Mouse (Mus musculus) layer of hippocampus, postnatal 10 days (tissue): ENCODE measurements at regions not wholly inside any gene's neighbourhood (a gene's known extent, or its start where the extent isn't known, plus 50 kb on each side); places are given as distances from the start of the nearest gene placed in this dataset.

ENCODE experiments used
- DNase-seq, 2 experiments: peaks; one replicate each; pipeline ENCODE4 v3.0.0; 2021; ENCODE audit warnings: low spot score in 2 of 2

DNA sequence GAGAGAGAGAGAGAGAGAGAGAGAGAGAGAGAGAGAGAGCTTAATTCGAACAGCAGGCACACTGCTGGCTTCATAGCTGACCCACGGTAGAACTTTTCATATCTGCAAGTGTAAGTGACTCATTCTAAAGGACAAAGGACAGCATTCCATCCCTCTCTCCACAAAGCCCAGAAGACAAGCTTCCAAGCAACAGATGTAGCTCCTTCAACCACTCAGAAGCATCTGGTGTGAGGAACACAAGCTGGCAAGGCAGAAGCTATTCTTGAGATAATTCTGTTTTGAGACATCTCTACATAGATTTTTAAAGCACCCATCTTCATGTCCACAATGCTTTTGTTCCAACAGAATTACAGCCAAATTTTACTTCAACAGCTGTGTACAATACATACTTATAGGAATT is 294.2 kb upstream of the Gria1 start:
- no peak for DNase-seq

DNA sequence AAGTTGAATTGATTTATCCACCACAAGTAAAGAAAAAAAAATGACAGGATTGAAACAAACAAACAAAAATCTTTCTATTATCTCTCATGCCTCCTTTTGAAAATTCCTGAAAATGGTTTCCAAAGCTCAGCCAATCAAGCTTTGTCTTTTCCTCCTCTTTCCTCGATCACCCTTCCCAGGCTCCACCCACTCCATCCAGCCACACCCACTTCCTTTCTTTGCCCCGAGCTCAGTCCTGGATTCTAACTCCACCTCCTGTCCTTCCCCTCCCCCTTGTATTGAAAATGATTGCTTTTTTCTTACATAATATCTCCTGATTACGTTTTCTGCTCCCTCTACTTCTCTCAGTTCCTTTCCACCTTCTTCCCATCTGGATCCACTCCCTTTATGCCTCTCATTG is 286.0 kb upstream of the Gria1 start:
- no peak for DNase-seq

DNA sequence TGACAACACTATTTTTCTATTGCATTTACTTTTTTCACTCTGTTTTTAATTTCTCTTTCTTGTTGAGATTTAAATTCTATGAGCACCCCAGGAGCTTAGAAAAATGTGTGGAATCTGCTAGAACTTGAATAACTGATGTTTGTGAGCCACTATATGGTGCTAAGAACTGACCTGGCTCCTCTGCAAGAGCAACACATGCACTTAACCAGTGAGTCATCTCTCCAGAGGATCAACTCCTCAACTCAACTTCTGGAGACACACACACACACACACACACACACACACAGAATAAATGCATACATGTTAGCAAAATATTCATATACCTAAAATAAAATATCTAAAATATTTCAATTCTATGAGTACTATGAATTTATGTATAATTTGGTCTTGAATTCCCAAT is 285.0 kb upstream of the Gria1 start:
- DNase-seq: no peak

DNA sequence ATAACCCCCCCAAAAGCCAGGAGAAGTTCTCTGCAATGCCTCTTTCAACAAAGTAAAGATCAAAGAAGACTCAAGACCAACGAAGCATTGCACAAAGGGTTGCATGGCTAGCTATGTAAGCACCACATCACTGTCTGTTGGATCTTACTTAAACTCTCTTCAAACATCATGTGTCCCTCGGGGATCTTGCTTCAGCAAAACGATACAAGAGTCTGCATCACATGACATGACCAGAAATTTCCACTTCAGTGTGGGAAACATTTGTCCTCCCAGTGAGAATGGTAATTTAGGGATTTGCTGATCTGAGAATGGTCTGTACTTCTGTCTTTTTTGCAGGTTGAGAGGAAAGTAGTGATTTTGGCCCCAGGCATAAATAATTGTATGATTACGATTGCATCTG is 283.6 kb upstream of the Gria1 start:
- DNase-seq: no peak

DNA sequence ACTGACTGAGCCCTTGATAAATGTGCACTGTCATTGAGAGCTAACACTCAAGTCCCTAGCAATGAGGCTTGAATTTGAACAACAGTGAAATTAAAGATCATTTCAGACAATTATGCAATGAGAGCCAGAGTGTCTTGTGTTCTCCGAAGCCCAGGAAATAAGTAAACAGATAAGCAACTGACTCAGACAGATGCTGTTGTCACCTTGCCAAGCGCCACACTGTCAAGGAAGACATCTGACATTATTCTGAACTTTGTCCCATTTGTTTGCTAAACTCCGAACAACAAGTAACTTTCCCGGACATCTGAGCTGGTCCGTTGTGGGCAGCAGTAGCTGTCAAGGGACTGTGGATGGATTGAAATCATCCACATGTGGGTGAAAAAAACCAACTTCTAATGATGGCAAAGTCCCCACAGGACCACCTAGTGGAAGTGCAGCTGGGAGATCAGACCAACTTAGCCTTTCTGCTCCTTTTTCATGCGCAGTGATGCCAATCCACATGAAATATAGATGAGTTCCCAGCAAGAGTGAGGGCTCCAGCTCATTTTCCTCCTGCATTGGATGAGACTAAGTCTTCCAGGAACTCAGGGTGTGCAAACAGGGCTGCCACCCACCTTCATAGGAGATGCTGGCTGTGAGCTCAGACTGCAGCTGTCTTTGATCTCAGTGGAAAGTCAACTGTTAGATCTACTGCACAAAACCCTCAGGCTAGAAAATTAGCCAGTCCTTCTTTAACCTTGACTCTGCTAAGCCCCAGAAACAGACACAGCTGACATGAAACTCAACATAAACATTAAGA is 282.8 kb upstream of the Gria1 start:
- DNase-seq: no peak

- DNase-seq: no peak
These were observed 269.3 kb upstream of the Gria1 start for GRCm38 (mm10) chr11:56741857-56742256.

- no peak for DNase-seq
These were observed 261.2 kb upstream of the Gria1 start for GRCm38 (mm10) chr11:56750032-56750431.

DNA sequence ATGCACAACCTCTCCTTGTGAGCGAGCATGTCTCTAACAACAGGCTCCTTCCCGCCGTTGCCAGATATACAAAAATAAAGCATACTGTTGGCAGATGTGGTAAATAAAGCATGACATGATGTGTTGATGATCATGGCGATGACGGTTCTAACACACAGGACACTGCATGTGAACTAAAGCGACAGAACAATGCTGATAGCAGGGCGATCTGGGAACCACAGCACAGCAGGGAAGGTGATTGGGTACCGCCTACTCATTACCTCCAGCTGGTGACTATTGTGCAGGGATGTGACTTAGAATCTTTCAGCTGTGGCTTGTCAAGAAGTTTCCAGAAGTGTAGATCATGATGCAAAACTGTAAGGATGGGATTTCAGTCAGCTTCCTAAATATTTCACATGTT is 260.5 kb upstream of the Gria1 start:
- DNase-seq: no peak

DNA sequence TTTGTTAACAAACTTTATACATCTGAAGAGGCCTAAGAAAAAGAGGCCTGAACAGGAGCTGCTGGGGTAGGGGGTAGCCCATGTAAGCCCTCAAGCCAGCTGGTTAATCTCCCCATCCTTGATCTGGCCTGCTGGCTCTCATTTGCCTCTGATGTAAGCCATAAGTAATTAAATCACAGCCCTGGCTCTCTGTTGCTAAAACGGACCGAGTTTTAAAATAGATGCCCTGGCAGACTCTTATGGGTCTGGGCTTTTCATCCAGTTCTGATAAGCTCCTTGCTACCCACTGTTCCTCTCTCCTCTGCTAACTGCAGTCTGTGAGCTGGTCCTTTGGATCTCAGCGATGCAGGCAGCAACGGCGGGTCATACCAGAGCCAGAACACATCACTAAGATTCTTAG is 259.3 kb upstream of the Gria1 start:
- DNase-seq: peak in 1 of 2 experiments; percentile 14

DNA sequence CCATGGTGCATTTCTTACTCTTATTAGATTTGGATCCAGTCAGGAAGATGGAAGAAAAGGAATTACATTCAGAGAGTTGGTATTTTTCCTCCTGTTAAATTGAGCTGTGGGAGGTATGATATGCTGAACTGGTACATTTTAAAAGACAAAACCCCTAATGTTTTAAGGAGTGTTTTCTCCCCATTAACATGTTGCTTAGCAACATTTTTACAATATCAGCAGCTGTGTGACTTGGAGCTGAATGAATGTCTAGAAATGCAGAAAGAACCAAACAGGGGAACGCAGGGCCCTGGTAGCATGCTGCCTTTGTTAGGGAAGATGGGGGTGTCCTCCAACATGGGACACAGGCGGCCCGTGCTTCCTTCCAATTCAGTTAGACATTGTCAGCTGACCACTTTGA is 257.5 kb upstream of the Gria1 start:
- peak in 1 of 2 experiments; percentile 32 for DNase-seq

GRCm38 (mm10) chr11:56760474-56760873 is 250.7 kb upstream of the Gria1 start:
- no peak for DNase-seq

- DNase-seq: peak; percentile 45 to 64
These were observed 248.6 kb upstream of the Gria1 start for GRCm38 (mm10) chr11:56762467-56763120.

GRCm38 (mm10) chr11:56767424-56767823 is 243.8 kb upstream of the Gria1 start:
- peak; percentile 8 to 30 for DNase-seq

GRCm38 (mm10) chr11:56786351-56786750 is 224.8 kb upstream of the Gria1 start:
- peak in 1 of 2 experiments; percentile 21 for DNase-seq

GRCm38 (mm10) chr11:56792691-56793090 is 218.5 kb upstream of the Gria1 start:
- no peak for DNase-seq

DNA sequence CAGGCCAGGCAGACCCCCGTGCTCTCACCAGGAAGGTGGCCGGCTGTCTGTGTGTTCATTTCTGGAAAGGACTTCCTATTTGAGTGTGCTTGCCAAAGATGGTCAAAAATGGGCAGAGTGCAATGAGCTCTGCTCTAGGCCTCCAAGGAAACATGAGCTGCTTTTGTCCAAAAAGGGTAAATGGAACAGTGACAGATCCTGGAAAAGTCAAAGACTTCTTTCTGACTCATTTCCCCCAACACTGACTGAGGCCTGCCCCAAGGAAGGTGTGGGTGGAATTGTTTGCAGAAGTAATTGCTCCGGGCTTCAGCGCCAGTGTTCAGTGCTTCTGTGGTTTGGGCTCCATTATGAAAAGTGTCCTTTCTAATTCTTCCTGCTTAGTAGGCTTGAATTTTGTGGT is 203.9 kb upstream of the Gria1 start:
- DNase-seq: no peak

DNA sequence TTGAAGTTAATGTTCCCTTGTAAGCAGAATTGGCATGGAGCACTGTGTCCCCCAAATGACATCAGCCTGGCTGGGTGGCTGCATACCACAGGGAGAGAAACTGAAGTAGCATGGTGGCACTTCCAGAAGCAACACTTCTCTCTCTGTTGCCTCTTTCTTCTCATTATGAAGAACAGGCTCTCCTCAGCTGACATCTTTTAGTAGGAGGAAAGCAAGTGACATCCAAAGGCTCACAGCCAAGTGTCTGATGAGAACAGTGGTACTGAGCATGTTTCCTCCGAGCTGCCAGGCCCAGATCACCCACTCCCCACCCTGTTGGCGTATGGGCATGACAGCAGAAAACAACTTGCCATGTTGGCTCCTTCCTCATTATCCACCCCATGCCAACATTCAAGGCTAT is 201.0 kb upstream of the Gria1 start:
- peak; percentile 53 to 57 for DNase-seq

DNA sequence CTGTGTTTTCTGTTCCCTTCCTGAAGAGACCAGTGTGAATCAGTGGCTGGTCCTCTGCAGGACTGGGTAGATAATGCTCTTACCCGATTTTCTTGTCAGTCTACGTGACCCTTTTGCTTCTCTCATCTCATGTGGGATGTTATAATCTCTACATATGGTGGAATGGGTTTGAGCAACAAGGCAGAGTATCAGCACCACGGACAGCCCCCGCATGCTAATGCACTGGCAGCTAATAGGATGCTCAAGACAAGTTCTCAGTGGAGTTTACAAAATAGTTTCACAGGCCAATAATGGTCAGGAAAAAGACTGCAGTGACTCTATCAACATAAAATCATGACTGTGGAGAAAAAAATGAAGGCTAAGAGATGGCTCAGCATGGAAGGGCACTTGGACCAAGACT is 199.1 kb upstream of the Gria1 start:
- no peak for DNase-seq

GRCm38 (mm10) chr11:56823471-56823870 is 187.7 kb upstream of the Gria1 start:
- DNase-seq: no peak

DNA sequence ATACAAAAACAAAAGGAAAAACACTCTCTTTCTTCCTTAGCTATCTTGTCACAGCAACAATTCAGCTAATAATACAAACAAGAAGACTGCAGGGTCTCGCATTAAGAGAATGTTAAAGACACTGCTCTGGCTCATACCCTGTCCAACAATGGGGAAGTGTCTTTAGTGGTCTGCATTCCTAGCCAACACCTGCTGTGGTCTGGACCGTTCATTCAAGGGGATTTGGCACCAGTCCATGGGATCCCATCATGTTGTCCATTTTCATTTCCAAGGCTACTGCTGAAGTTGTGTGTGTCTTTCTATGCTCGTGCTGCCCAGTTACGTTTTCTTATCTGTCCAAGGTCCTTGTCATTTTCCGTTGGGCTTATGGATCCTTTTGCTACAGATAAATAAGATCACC is 183.7 kb upstream of the Gria1 start:
- no peak for DNase-seq

DNA sequence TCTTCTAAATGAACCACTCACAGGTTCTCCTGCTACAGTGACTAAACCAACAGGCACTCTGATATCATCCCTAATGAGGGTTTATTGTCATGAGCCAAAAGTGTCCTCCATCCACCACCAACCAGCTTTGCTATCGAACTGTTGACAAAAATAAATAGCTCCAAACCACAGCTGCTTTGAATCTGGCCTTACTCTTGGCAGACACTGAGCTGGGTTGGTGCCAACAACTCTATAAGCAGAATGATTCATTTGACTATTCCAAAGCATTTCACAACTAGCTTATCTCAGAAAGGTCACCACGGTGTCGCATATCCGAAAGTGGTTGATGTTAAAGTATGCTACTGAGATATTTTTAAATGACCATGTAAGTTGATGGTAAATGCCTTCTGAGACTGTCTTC is 148.5 kb upstream of the Gria1 start:
- DNase-seq: peak; percentile 23 to 27

GRCm38 (mm10) chr11:56871640-56872039 is 139.5 kb upstream of the Gria1 start:
- DNase-seq: no peak

DNA sequence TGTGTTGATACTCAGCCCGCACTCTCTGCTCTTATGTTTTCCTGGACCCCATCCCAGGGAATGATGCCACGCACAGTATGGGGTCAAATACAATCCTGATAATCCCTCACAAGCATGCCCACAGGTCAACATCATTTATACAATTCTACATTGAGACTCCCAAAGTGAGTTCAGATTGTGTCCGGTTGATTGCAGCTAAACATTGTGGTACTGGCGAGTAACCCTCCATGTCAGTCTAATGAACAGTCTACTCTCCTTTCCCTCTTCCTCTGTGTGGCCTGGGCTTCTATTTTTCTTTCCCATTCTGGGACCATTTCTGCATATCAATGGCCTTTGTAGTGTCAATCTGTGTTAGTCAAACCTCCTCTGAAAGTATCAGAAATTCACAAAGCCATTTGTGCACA is 112.6 kb upstream of the Gria1 start:
- no peak for DNase-seq
